Mouse (Mus musculus) kidney, postnatal 0 days (tissue): ENCODE results near the gene Psmg1. TPM values are rescaled to one million over a fixed set of nuclear protein-coding genes. Genes with fewer than 3 reads are reported as not detected.
A peak's percentile ranks its signal among the peaks of the same experiment; 100 is the strongest.
"Not testable (repeated sequence)": the region's sequence is repeated elsewhere in the genome, so short reads cannot be mapped to it uniquely, and the experiment has no call there.

Experiments used
- ATAC-seq: fragments of 200-750 bp; cut with Nextera tagmentation; replicated peaks from 2 replicates; pipeline ENCODE4 v1.8.0; 2017; ENCODE audit warnings: low read depth, moderate number of reproducible peaks, moderate TSS enrichment, moderate library complexity; ENCODE audit not compliant: low FRiP score
- DNase-seq: peaks from one replicate; pipeline ENCODE4 v3.0.0-alpha.2; 2016; ENCODE audit warnings: low spot score
- H3K27ac ChIP-seq: fragments of 300-500 bp; sonication (generic); 2 replicates; pipeline ENCODE4 v1.5.1; 2014; ENCODE audit warnings: mild to moderate bottlenecking
- H3K27me3 ChIP-seq: fragments of 300-500 bp; sonication (generic); 2 replicates; pipeline ENCODE4 v1.6.1; 2014; ENCODE audit warnings: low read length, mixed read lengths; ENCODE audit not compliant: insufficient read depth
- H3K36me3 ChIP-seq: fragments of 300-500 bp; sonication (generic); 2 replicates; pipeline ENCODE4 v1.6.1; 2014; ENCODE audit warnings: low read length, mixed read lengths; ENCODE audit not compliant: insufficient read depth
- H3K4me1 ChIP-seq: fragments of 300-500 bp; sonication (generic); replicated peaks from 2 replicates; pipeline ENCODE4 v1.6.1; 2014; ENCODE audit warnings: antibody characterized with exemption, low read length, mixed read lengths; ENCODE audit not compliant: insufficient read depth
- H3K4me2 ChIP-seq: fragments of 300-500 bp; sonication (generic); 2 replicates; pipeline ENCODE4 v1.6.1; 2014; ENCODE audit warnings: mild to moderate bottlenecking, low read length, moderate library complexity, mixed read lengths
- H3K4me3 ChIP-seq: fragments of 300-500 bp; sonication (generic); replicated peaks from 2 replicates; pipeline ENCODE4 v1.5.1; 2014; ENCODE audit warnings: low read depth, low read length
- H3K9ac ChIP-seq: fragments of 300-500 bp; sonication (generic); 2 replicates; pipeline ENCODE4 v1.6.1; 2014; ENCODE audit warnings: low read depth, low read length
- H3K9me3 ChIP-seq: fragments of 300-500 bp; sonication (generic); replicated peaks from 2 replicates; pipeline ENCODE4 v1.6.1; 2016; ENCODE audit warnings: low read length, inconsistent platforms, mixed read lengths
- CTCF ChIP-seq: IDR thresholded peaks from 2 replicates; pipeline ENCODE4 v1.5.1; 2016; ENCODE audit warnings: antibody characterized with exemption, low read depth, mild to moderate bottlenecking, moderate library complexity
- WGBS: fragments of 180-500 bp; shearing (Covaris S2); extraction: QIAGEN DNeasy Blood & Tissue Kit; methylation state at CpG from one replicate; pipeline ENCODE4 v1.1.7; 2014; 5-methylcytosine and 5-hydroxymethylcytosine counted together
- polyA plus RNA-seq: library from polyadenylated mRNA; unstranded; fragments of >200 nt; fragmentation: Nextera tagmentation; extraction: Ambion mirVana; gene quantifications from 2 replicates; pipeline ENCODE4 v1.2.1, GENCODE M21; 2015

The Psmg1 gene
- polyA plus RNA-seq, 1 experiment from 2014 or later, result 81.5 TPM

DNA sequence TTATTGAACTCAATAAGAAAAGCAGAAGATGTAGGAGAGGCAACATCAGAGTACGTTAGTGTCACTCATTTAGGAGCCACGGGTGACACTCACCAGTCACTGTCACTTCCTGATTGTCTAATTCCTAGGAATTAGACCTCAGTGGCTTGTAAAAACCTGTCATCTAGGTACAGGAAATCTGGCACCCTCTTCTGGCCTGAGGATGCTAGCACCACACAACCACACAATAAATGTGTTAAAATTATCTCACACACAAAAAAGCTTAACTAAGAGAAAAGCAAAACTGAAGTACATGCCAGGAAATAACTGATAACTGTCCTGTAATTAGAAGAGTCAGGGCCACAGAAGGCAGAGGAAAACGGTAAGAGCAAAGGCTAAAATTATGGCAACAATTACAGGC, 34.5 kb upstream of the Psmg1 start:
- Histone ChIP-seq H3K27ac (no peak overlapping the region), H3K27me3 (no peaks in the 10 kb centered on the region), H3K9ac (no peak overlapping the region), H3K4me1 (no peaks in the 10 kb centered on the region), H3K36me3 (peaks cover 68% of the 10 kb centered on the region), H3K4me3 (no peak overlapping the region), H3K4me2 (no peak overlapping the region), H3K9me3 (no peaks in the 10 kb centered on the region)
- TF ChIP-seq CTCF, result peak; percentile 28; the same call in 1 of the 2 replicates
- WGBS, result 82% methylated on average over 3 of the region's 3 CpGs
- no peak for DNase-seq
- ATAC-seq, result no peak

- 77% methylated on average over 10 of the region's 10 CpGs for WGBS
Measured at GRCm38 (mm10) chr16:96021045-96021444, 30.3 kb upstream of the Psmg1 start.

GRCm38 (mm10) chr16:96009124-96009523, 18.4 kb upstream of the Psmg1 start:
- not testable (repeated sequence) for H3K27ac ChIP-seq, DNase-seq, H3K4me1 ChIP-seq, H3K27me3 ChIP-seq, H3K9me3 ChIP-seq, H3K4me2 ChIP-seq, ATAC-seq, H3K9ac ChIP-seq, H3K4me3 ChIP-seq
- peaks cover 17% of the 10 kb centered on the region for H3K36me3 ChIP-seq
- no CpG with 5 or more reads among the region's 10 CpGs for WGBS

More at GRCm38 (mm10) chr16:96021045-96021444, 30.3 kb upstream of the Psmg1 start:
- TF ChIP-seq CTCF, result no peak
- ATAC-seq (no peak), DNase-seq (no peak)
- peaks cover 70% of the 10 kb centered on the region for H3K36me3 ChIP-seq
- no peaks in the 10 kb centered on the region for H3K27me3 ChIP-seq
- H3K4me3 ChIP-seq, result no peak overlapping the region
- no peak overlapping the region for H3K4me2 ChIP-seq
- H3K9ac ChIP-seq, result no peak overlapping the region
- H3K4me1 ChIP-seq, result no peaks in the 10 kb centered on the region
- H3K27ac ChIP-seq, result no peak overlapping the region
- no peaks in the 10 kb centered on the region for H3K9me3 ChIP-seq

DNA sequence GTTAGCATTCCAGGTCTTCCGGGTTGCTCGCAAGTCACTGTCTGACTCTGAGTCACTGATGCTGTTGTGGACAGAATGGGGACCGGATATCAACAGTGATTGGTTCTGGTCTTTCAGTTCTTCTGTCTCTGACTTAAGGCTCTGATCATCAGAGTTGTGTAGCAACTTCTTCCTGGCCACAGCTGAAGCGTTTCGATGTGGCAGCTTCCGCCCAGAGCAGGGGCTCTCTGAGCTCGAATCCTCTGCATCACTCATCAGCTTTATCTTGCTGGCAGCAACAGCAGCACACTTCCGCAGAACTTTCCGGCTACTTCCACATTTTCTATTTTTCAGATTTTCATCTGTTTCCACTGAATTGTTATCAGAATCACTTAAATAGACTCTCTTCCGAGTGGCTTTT, 13.5 kb upstream of the Psmg1 start:
- not testable (repeated sequence) for H3K4me1 ChIP-seq

GRCm38 (mm10) chr16:95999291-95999690, 8.5 kb upstream of the Psmg1 start:
- H3K27me3 ChIP-seq, result no peaks in the 10 kb centered on the region
- DNase-seq (no peak), ATAC-seq (no peak)
- H3K4me2 ChIP-seq, result no peak overlapping the region
- H3K27ac ChIP-seq, result no peak overlapping the region
- TF ChIP-seq CTCF, result no peak
- WGBS, result 81% methylated on average over 5 of the region's 5 CpGs
- H3K4me1 ChIP-seq, result no peaks in the 10 kb centered on the region
- H3K36me3 ChIP-seq, result peaks cover 36% of the 10 kb centered on the region
- no peak overlapping the region for H3K9ac ChIP-seq
- H3K9me3 ChIP-seq, result no peaks in the 10 kb centered on the region
- no peak overlapping the region for H3K4me3 ChIP-seq

More for the DNA sequence above, 13.5 kb upstream of the Psmg1 start:
- H3K36me3 ChIP-seq, result peaks cover 26% of the 10 kb centered on the region
- no CpG with 5 or more reads among the region's 10 CpGs for WGBS
- not testable (repeated sequence) for H3K27ac ChIP-seq, H3K9ac ChIP-seq, H3K4me2 ChIP-seq, ATAC-seq, H3K9me3 ChIP-seq, H3K4me3 ChIP-seq, H3K27me3 ChIP-seq, DNase-seq

DNA sequence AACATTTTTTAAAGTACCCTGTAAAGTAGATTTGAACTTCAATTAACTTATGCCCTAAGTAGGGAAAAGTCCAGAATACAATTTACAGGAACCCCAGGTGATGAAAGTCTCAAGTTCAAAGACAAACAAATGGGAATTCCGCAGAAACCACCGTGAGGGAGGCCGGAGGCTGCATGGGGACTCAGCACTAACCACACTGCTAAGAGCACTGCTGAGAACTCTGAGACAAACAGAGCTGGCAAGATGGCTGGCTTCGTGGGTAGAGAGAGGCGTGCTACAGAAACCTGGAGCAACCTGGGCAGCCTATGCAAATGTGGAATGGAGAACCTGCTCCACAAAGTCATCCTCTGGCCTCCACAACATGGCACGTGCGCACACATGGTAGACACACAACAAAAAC, 5.4 kb upstream of the Psmg1 start:
- Histone ChIP-seq H3K27ac (no peak overlapping the region), H3K9me3 (no peaks in the 10 kb centered on the region), H3K4me2 (no peak overlapping the region), H3K4me3 (no peak overlapping the region), H3K36me3 (peaks cover 26% of the 10 kb centered on the region), H3K27me3 (no peaks in the 10 kb centered on the region), H3K4me1 (no peaks in the 10 kb centered on the region), H3K9ac (no peak overlapping the region)
- no peak for TF ChIP-seq CTCF
- 81% methylated on average over 7 of the region's 7 CpGs for WGBS
- no peak for ATAC-seq
- DNase-seq, result no peak

DNA sequence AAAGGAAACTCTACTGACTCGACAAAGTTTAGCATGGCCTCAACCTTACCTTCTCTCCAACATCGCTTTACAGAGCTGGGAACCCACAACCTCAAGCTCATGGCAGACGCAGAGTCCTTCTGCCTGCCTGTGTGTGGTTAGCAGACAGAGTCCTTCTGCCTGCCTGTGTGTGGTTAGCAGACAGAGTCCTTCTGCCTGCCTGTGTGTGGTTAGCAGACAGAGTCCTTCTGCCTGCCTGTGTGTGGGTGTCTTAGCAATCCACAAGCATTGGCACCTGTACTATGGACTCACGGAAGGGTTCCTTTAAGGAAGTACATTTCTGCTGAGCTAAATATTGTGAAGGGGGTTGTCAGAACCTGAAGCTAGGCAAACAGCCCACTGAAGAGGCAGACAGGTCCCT, 3.8 kb upstream of the Psmg1 start:
- not testable (repeated sequence) for H3K27me3 ChIP-seq, ATAC-seq, H3K4me3 ChIP-seq, H3K4me2 ChIP-seq, H3K9ac ChIP-seq, H3K27ac ChIP-seq, H3K4me1 ChIP-seq, DNase-seq, H3K9me3 ChIP-seq
- WGBS, result 92% methylated on average over 4 of the region's 4 CpGs
- H3K36me3 ChIP-seq, result peaks cover 16% of the 10 kb centered on the region; the same call in 1 of the 2 replicates
